Mouse (Mus musculus) thymus, postnatal 14 days (tissue): ENCODE results near the gene Casq1.

Experiments used
- DNase-seq: peaks from one replicate; pipeline ENCODE4 v3.0.0; 2021

Gene Casq1

DNA sequence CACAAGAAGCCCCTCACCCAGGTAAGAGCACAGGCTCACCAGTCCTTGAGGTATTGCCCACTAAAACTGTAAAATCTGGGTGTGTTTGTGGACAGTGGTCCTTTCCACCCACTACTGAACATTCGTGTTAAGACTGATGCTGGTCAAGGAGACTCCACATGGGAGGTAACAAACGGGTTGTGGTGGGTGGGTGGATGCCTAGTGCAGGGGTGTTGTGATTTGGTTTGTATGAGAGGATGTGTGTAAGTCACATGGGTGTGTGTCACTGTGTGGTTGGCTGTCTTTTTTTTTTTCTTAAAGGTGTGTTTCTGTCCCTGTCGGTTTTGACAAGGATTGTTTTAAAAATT is 14.0 kb downstream of the Casq1 start:
- DNase-seq: no peak

DNA sequence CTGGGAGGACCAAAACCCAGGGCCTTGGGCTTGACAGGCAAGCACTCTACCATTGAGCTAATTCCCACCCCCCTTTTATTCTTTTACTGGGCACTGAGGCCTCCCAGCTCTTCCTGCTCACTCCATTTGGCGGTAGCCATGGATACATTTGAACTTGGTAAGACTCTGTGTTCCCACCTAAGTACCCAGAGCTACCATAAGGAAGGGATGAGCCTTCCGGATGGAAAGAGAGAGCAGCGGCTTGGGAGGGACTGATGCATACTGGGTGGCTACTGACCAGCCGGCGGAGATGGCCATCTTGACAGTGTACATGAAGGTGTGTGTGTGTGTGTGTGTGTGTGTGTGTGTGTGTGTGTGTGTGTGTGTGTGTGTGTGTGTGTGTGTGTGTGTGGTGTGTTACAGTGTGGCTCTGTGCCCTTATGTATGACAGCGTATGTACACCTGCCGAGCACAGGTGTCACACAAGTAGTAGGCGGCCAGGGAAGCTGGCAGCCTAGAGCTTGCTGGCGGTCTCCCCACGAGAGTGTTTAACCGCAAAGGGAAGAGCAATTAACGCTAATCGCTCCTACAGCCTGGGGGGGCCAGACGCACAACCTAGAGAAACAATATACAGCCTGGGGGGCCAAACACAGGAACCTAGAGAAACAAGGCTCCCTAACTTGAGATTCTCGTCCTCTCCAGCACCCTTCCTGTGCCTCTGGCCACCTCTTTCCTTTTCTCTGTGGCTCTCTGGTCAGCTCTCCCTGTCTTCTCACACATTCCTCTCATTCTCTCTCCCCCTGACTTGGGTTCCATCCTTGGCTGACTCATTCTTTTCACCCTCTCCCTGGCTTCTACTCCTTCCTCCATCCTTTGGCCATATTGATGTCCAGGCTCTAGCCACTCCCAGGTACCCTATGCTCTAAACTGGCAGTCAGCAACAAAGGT is 14.6 kb downstream of the Casq1 start:
- no peak for DNase-seq

DNA sequence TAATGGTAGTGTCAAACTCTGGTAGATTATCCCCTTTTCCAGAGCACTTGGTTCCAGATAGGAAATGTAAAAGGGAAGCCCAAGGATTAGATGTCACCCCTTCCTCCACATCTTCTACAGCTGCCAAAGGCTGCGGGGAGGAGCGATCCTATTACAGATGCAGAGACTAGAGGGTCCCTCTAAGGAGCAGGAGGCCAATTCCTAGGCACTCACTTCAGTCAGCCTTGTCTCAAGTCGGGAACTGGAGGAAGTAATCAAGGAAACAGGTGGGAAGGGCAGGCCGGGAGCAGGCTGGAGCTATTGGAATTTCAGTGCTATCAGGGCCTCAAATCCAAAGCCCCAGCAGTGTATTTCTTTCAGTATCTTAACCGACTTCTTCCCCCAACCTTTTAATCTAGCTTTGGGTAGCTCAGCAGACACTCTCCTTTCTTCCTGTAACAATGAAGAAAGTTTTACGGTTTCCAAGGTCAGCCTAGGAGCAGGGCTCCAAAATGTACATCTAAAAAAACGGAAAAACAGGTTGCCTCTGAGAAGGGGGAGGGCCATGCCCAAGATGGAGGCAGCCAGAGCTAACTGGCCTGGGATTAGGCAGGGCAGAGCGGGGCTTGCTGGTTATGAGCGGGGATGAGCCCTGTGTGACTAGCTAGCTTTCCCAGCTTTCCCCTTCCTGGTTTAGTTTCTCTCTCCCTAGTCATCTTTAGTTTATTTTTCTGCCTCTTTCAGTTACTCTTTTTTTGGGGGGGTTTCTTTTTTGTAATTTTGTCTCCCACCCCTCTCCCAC is 15.4 kb downstream of the Casq1 start:
- no peak for DNase-seq

DNA sequence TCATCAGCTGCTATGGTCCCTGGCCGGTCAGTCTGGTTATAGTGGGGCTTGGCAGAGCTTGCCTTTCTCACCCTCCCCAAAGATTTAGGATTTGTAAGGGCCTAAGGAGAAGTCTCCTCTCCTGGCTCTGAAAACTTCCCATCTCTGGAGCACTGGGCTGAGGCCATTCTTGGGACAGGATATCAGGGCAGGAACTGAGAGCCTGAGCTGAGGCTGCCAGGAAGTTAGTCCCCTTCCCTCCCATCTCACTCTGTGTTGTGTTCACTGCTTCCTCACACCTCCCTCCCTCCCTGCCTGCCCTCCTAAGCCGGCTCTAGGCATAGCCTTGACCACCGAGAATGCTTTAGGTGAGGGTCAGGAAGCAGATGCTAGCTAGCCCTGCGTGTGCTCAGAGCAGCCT is 16.1 kb downstream of the Casq1 start:
- no peak for DNase-seq

DNA sequence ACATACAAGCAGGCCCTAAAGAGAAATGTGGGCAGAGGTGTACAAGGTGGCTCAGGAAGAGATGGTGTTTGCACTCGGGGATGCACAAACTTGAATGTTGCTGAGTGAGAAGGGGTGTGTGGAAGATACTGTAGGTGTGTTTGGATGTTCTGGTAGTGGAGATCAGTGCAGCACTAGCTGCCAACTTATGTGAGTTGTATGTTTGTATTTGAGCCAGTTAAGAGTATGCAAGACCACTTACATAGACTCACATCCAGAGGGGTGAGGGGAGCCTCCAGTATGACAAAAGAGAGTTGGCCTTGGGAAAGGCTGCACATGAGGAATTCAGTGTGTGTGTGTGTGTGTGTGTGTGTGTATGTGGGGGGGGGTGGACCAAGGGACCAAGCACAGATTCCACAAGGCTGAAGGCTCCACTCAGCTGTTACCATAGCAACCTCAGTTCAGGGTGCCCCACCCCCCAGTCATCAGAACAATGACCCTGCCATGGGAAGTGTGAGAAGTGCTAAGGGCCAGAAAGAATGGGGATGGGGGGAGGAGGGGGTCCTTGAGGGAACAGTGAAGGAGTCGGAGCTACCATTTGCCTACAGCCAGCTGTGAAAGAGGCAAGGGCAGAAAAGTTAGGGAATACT is 16.7 kb downstream of the Casq1 start:
- no peak for DNase-seq

DNA sequence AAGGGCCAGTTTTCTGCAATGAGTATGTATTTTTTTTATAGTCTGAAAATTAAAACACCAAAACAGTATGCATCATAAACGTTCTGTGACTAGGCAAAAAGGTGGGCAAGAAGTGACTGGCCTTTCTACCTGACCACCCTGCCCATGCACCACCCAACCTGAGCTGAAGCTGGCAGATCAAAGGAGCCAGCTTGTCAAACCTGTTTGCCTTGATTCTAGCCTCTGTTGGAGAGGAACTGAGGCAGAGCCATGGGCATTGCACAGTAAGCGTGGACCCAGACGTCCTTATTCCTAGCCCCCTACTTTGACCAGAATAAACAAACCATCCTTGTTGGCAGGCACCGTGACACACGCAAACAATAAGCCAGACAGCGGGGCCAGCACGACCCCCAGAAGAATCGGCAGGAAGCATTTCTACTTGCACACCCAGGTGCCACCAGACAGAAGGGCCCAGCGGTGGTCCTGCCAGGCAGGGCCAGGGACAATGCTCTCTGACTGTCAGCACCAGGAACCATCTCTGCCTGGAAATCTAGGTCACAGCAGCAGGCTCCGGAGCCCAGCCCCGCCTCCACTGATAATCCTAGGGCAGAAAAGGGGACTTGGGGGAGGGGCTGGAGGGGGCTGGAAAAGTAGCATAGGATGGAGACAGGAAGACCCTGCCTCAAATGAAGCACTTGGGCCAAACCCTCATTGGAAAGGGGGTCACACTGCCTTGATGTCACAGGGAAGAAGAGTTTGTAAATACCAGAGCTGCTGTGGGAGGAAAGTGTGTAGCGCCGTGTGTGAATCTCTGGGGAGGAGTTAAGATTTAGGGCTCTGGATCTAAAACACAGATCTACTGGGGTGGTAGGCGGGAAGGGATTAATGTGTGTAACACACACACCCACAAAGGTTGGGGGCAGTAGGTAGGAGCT is 17.4 kb downstream of the Casq1 start:
- no peak for DNase-seq

DNA sequence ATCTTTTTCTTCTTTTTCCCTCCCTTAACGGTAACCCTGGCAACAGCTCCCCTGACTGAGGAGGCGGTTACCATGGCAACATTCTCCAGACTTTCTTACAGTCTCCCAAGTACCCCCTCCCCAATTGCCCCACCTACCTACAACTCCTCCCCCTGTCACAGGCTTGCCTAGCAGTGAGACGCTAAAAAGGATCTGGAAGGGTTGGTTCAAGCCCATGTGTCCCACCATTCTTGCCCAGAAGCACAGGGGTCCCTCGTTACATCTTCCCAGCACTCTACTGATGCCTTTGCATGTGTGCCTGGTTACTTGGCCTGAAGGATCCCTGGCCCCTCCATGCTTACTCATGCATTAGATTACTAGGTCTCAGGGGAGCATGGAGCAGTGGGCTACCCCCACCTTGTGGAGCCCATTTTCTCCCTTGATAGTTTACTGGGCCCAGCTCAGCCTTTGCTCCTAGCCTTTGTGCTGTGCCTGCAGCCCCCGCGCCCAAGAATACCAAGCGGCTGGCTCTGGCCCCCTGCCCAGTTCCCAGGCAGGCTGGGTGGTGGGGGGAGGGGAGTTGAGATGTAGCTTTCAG is 18.7 kb downstream of the Casq1 start:
- DNase-seq: no peak

DNA sequence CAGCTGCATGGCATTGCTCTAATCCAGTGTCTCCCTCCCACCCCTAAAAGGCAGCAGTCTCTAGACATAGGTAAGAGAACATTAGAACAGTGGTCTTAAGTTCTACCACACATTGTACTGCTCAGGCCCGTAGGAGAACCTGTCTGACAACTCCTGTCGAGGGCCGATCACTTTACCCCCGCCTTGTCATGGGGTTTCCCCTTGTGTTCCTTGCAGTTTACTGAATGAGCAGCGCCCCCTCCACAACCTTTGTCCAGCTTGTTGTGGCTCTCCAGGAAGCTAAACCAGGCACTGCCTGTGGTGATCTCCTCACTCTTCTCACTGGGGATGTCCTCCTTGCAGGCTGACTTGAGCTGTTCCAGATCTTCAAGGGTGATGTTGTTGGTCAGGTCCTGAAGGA is 19.5 kb downstream of the Casq1 start:
- DNase-seq: no peak

DNA sequence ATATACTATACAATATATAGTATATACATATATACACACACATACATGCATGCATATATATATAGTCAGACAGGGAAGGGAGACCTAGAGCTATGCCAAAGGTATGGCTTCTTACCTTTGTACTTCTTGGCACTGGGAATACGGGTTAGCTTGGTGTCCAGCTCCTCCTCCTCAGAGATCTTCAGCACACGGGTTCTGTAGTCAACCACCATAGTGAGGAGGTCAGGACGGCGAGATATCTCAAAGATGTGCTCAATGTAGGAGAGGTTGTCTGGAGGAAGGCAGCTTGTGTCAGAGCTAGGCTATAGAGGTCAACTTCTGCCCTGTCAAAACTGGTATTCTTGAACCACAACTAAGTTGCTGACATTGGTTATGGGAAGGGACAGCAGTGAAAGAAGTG is 20.7 kb downstream of the Casq1 start:
- DNase-seq: no peak

DNA sequence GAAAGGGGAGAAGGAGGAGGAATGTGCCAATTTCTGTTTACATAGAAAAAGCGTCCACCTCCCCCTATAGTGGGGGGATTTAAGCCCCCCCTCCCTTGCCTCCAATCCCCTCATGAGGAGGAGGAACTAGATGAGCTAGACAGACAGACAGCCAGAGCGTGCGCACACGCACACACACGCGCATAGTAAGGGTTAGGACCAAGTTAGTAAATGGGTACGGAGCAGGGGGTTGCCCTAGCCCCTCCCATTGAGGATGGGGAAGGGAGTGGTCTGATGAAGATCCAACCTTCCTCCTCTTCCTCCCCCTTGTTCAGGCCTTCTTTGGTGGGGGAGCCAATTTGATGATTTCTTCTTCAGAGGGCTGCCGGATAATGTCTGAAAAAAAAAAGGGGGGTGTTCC is 21.4 kb downstream of the Casq1 start:
- DNase-seq: no peak

DNA sequence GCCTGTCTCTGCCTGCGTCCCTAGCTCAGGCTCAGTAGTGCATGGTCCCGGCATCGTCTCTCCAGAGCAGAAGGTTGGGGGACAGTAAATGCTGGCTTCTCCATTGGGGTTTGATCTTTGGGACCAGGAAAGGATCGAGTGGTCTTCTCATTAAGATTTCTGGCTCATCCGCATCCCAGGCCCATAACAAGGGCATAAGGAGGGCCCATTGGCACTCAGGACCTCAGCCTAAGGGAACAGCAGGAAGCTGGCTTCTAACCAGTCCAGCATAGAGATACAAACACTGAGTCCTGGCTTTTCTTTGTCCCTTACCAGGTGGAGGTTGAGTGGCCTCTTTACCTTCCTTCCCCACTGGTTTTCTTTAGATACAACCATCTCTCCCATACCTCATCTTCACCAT is 21.8 kb downstream of the Casq1 start:
- no peak for DNase-seq

DNA sequence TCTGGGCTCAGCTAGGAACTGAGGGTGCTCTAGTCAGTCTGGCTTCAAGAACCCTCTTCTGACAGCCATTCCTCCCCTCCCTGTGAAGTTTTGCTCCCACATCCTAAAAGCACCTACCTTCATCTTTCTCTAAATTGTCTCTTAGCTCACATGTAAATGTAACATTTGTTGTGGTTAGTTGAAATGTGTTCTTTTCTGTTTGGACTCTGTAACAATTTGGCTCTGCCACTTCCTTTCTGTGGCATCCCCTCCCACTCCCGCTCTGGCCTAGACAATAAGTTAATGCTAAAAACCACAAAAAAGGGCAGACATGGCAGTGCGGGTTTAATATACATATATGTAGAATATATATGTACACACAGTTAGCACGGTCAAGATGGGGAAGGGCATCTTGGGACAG is 22.5 kb downstream of the Casq1 start:
- no peak for DNase-seq

DNA sequence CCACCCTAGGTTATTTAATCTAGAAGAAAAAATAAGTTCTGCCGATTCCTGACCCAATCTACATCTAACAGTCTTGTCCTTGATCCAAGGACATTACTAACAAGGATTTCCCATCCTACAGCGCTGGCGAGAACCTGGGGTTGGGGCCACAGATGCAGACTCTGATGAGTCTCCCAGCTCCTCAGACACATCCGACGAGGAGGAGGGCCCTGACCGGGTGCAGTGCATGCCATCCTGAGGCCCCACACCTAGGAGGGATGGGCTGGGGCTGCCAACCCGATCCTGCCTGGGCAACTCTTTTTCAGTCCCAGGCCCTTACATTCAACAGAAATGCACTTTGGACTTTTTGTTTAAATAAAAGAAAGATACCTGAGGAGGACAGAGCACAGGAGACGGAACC is 25.2 kb downstream of the Casq1 start:
- no peak for DNase-seq

DNA sequence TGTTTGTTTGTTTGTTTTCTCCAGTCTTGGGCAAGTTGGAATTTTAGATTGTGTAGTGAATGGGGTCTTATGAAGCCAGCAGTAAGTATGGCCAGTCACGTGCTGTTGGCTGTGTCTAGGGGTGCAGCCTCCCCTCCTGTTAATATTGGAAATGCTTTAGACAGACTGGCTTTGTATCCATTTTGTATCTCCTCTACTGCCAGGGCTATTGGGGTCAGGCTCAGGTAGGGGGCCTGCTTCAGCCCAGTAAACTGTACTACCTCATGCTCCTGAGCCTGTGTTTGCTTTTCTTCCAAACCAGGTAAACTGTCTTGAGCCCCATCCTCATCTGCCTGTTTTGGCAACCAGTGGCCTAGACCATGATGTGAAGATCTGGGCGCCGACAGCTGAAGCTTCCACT is 27.5 kb downstream of the Casq1 start:
- no peak for DNase-seq

DNA sequence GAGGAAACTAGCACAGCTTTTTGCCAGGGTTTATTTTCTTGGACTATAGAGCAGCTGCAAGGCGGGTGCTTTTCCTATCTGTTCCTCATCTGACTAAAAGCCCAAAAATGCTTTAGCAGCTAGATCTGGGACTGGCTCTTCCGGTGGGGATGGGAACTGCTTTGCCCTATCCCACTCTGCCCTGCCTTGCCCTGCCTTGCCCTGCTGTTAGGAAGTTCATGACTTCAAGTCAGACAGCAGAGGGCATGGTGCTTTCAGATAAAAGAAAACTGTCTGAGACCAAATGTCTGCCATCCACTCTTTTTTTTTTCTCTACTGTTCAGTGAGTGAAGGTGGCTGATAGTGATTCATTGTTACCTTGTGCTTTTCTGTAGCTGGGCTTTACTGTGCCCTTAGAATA is 28.1 kb downstream of the Casq1 start:
- DNase-seq: no peak

DNA sequence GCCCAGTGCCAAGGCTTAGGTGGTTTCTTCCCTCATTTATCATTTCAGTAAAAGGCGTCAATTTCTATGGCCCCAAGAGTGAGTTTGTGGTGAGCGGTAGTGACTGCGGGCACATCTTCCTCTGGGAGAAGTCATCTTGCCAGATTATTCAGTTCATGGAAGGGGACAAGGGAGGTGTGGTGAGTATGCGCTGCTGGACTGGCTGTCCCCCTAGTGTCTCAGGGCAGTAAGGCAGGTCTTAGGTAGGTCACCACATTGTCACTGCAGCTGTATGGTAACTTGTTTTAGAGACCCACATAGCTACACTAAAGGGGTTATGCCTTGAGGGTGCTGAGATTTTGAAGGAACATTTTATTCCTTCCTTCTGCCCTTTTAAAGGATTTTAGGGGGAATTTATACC is 30.8 kb downstream of the Casq1 start:
- DNase-seq: peak; percentile 22

DNA sequence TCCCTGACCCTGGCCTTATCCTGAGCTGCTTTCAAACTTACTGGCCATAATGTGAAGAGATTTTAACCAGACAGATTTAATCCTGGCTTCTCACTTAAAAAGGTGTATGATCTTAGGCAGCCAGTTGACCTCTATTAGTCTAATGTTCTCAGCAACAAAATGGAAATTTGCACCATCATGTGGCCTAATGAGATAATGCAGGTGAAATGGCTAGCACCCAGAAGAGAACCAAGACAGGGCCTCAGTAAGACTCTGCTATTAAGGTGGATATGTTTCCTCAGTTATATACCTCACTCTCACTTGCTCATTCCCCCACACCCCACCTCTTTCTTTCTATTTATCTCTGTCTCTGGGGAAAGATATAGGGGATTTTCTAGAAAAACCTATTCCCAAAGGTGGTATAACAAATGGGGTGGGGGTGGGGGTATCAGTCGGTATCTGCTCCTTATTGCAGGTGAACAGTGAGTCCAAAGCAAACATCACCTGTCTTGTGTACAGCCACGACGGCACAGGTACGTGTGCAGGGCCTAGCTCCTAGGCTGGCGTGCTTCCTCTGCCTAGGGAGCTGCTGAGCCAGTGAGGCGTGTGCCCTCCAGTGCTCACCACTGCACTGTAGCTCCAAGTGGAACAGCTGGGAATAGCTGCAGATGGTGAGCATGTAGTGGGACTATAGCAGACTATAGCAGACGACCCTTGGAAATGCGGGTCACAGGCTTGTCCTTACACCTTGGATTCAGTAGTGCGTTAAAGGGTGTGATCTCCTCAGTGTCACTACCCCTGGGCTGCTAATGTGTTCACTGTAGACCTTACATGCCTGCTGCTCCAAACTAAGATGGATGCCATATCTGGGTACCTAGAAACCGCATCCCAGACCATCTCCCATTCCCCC is 33.0 kb downstream of the Casq1 start:
- DNase-seq: no peak

DNA sequence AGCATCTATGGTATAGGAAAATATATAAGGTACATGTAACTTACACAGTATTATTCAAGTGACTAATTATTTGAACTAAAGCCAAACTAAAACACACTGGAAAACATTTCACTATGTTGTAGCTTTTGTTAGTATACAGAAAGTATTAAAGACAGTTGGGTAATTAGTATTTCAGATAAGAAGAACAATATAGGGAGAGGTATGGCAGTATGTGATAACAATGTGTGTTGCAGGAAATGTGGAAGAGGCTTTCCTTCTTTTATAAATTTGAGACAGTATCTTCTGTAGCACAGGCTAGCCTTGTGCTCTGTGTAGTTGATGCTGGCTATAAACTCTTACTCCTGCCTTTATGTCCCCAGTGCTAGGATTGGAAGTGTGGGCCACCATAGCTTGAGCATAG is 35.8 kb downstream of the Casq1 start:
- no peak for DNase-seq

DNA sequence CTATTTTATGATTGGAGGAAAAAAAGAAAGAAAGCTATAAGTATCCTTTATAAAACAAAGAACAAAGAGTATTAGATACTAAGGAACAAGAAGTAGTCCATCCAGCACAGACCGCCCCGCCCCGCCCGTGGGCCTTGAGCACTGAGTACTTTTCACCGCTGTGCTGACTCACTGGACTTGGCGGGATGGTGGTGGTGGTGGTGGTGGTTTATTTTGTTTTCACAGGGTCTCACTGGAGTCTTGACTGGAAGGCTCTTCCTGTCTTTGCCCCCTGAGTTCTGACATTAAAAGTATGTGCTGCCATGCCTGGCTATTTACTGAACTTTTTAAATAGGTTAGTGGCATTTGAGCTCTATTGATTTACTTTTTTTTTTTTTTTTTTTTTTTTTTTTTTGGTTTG is 36.6 kb downstream of the Casq1 start:
- no peak for DNase-seq

DNA sequence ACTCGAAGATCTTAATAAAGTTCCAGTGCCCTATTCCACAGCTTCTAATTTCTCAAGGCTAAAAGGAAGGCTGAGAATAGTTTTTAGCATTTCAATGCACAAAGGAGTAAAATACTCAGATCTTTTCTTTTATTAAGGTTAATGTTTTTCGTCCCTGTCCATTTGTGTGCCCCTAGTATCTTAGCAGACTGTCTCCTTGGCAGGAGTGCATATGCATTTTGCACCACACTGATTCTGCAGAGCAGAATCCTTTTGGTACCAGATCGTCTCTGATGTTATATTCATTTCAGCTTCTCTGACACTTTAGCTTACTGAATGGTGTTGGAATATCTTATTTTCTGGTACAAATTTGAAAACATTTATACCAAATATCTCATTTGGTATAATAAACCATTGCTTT is 37.9 kb downstream of the Casq1 start:
- DNase-seq: no peak

DNA sequence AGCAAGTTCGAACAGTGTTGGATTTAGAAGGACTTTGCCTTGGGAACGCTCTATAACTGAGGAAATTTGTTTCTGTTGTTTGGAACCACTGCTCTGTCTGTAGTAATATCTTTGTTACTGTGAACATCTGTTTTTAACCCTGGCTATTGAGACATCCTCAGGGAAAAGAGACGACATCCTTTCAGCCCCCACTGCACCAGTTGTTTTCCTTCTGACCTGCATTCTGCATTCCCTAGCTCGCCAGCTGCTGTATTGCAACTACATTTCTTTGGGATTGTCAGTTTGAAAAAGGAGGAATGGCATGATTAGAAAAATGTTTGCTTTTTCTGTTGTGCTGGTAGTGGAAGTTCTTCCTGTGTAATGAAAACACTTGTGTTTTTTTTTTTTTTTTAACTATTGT is 38.8 kb downstream of the Casq1 start:
- DNase-seq: no peak
